Mouse (Mus musculus): ENCODE results near the gene Hoxa9. TPM values are rescaled to one million over a fixed set of nuclear protein-coding genes. Genes with fewer than 3 reads are reported as not detected.

Gene Hoxa9
- total and polyA plus RNA-seq, 2 experiments from 2014 or later, result 0.19 TPM; not detected in 1

DNA sequence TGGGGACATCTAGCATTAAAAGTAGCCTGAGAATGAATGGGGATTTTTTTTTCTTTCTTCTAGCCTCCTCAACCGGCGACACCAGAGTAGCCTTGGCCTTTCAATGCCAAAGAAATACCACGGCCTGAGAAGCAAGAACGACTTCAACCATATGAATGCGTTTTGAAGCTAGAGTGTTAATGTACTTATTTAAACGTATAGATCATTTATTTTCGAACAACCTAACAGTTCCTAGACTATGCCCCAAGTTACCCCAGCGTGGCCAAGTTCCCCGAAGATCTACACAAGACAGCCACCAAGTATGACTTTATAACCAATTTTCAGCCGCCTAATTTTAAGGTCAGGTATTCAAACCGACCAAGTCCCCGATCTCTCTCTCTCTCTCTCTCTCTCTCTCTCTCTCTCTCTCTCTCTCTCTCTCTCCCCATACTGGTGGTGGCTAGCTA is 10.0 kb downstream of the Hoxa9 start:
- Histone ChIP-seq H3K9me3 (replicated peaks; ENCODE audit: control insufficient read depth, low read length) (no peaks in the 10 kb centered on the region), H3K4me1 (ENCODE audit: control insufficient read depth, insufficient read depth) (no peaks in the 10 kb centered on the region), H3K27ac (ENCODE audit: low read depth) (no peak overlapping the region), H3K27me3 (ENCODE audit: control insufficient read depth, insufficient read depth, low read length) (peaks cover 100% of the 10 kb centered on the region), H3K4me3 (ENCODE audit: low read depth, low read length) (peak overlapping the region; percentile 49), H3K9ac (replicated peaks; ENCODE audit: low read depth, low read length) (no peak overlapping the region), H3K36me3 (replicated peaks; ENCODE audit: control insufficient read depth, insufficient read depth, low read length) (no peaks in the 10 kb centered on the region), H3K4me2 (ENCODE audit: low read depth, low read length) (peak overlapping the region; percentile 70)
- DNase-seq (ENCODE audit: low spot score), result no peak
- 13% methylated on average over 12 of the region's 12 CpGs for WGBS
- no peak for TF ChIP-seq CTCF (IDR thresholded peaks at IDR 0.05; ENCODE audit: low read depth)
- no peak for TF ChIP-seq EP300 (IDR thresholded peaks at IDR 0.05; ENCODE audit: low read depth)
- no peak for ATAC-seq (ENCODE audit: insufficient read depth, low read depth)

DNA sequence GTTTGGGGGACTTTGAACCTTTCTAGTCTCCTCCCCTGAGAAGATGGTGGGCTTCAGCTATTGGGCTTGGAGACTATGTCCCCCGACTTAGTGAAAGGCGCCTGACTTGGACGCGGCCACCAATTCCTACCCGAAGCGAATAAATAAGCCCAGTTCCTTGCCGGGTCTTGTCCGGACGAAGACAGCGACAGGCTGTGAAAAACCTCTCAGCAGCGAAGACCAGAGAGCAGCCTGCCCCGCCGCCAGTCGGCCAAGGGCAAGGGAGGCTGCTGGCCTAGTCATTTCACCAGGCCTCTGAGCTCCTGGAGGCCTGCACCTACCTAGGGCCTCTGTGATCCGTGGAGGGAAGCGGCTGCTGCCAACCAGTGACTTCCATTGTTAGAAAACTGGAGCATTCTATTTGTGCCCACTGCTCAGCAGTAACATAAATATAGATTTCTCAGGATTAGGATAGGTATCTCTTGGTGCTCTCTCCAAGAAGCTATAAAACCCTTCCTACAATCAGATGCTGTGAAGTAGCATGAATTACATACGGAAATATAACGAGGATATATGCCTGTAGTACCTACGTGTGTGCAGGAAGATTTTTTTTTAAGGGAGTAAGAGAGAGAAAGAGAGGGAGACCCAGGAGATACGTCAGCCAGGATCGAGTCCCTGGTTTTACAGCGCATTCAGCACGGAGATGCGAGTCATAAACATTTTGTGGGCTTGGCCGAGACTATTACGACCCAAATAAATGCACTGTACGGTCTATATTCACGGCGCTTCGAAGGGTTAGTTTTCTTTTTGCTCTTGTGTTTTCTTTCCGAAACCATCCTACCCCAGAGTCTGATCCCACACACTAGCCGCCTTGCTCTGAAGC is 10.7 kb downstream of the Hoxa9 start:
- H3K27me3 ChIP-seq (ENCODE audit: control insufficient read depth, insufficient read depth, low read length), result peaks cover 100% of the 10 kb centered on the region
- no peaks in the 10 kb centered on the region for H3K9me3 ChIP-seq (replicated peaks; ENCODE audit: control insufficient read depth, low read length)
- no peak for TF ChIP-seq EP300 (IDR thresholded peaks at IDR 0.05; ENCODE audit: low read depth)
- TF ChIP-seq CTCF (IDR thresholded peaks at IDR 0.05; ENCODE audit: low read depth), result no peak
- DNase-seq (ENCODE audit: low spot score), result no peak
- H3K4me2 ChIP-seq (ENCODE audit: low read depth, low read length), result no peak overlapping the region
- WGBS, result 28% methylated on average over 32 of the region's 32 CpGs
- H3K36me3 ChIP-seq (replicated peaks; ENCODE audit: control insufficient read depth, insufficient read depth, low read length), result no peaks in the 10 kb centered on the region
- ATAC-seq (ENCODE audit: insufficient read depth, low read depth), result no peak
- no peak overlapping the region for H3K9ac ChIP-seq (replicated peaks; ENCODE audit: low read depth, low read length)
- no peak overlapping the region for H3K27ac ChIP-seq (ENCODE audit: low read depth)
- no peak overlapping the region for H3K4me3 ChIP-seq (ENCODE audit: low read depth, low read length)
- no peaks in the 10 kb centered on the region for H3K4me1 ChIP-seq (ENCODE audit: control insufficient read depth, insufficient read depth)

DNA sequence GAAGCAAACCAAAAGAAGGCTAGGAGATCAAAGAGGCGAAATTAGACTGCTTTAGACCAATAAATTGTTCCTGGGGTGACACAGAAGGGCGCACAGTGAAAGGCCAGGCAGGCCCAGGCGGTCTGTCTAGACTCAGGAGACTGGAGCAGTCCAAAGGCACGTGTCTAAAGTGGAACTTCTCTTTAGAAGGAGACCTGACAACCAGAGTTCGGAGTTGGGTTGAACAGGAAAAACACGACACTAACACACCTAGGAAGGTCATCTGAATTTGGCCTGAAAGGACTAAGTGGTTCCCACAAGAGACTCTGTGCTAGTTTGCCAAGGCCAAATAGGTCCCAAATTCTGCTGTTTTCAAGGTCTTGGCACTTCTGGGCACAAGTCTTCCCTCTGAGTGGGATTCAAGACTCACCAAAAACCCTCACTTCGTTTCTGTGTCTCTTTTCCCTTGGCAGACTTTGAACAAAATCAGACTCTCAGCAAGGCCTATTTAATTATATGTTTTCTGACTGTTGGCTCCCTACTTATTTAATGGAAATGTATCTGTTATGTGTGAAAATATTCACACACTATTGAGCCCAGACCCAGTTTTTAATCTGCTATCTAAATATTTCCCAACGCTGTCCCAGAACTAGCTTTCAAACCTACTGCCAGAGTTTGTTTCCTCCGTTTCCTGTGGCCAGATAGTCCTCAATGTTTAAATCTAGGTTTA is 11.5 kb downstream of the Hoxa9 start:
- ATAC-seq (ENCODE audit: insufficient read depth, low read depth), result no peak
- H3K27ac ChIP-seq (ENCODE audit: low read depth), result no peak overlapping the region
- no peak overlapping the region for H3K4me2 ChIP-seq (ENCODE audit: low read depth, low read length)
- no peak overlapping the region for H3K4me3 ChIP-seq (ENCODE audit: low read depth, low read length)
- TF ChIP-seq EP300 (IDR thresholded peaks at IDR 0.05; ENCODE audit: low read depth) (no peak), CTCF (IDR thresholded peaks at IDR 0.05; ENCODE audit: low read depth) (no peak)
- H3K27me3 ChIP-seq (ENCODE audit: control insufficient read depth, insufficient read depth, low read length), result peaks cover 100% of the 10 kb centered on the region
- H3K4me1 ChIP-seq (ENCODE audit: control insufficient read depth, insufficient read depth), result no peaks in the 10 kb centered on the region
- H3K36me3 ChIP-seq (replicated peaks; ENCODE audit: control insufficient read depth, insufficient read depth, low read length), result no peaks in the 10 kb centered on the region
- no peaks in the 10 kb centered on the region for H3K9me3 ChIP-seq (replicated peaks; ENCODE audit: control insufficient read depth, low read length)
- no peak overlapping the region for H3K9ac ChIP-seq (replicated peaks; ENCODE audit: low read depth, low read length)
- DNase-seq (ENCODE audit: low spot score), result no peak
- 43% methylated on average over 9 of the region's 9 CpGs for whole genome bisulfite sequencing

DNA sequence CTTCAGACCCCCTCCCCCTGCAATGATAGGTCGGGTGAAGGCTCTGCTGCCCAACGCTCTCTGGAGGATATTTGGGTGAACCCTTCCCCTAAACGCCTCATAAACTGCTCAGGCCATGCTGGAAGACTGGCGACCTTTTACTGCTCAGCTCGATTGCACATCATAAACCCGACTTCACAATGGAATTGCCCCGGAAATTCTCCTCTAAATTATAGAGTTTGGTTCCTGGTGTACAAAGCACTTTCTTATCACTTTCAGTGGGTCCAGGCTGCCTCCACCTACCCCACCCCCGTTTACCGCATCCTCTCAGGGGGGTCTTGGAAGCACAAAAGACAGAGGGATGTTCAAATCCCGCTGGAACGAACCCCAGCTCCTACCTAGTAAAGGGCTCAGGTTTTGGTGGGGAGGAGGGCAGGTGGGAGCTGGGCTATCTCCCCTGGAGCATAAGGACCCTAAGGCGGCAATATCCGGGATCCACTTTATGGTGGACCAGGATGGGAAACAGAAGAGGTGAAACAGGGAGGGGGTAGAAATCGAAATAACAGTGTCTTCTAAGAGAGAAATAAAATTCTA is 12.2 kb downstream of the Hoxa9 start:
- Histone ChIP-seq H3K9me3 (replicated peaks; ENCODE audit: control insufficient read depth, low read length) (no peaks in the 10 kb centered on the region), H3K27ac (ENCODE audit: low read depth) (no peak overlapping the region), H3K4me2 (ENCODE audit: low read depth, low read length) (no peak overlapping the region), H3K4me1 (ENCODE audit: control insufficient read depth, insufficient read depth) (no peaks in the 10 kb centered on the region), H3K27me3 (ENCODE audit: control insufficient read depth, insufficient read depth, low read length) (peaks cover 100% of the 10 kb centered on the region), H3K9ac (replicated peaks; ENCODE audit: low read depth, low read length) (no peak overlapping the region), H3K4me3 (ENCODE audit: low read depth, low read length) (no peak overlapping the region), H3K36me3 (replicated peaks; ENCODE audit: control insufficient read depth, insufficient read depth, low read length) (no peaks in the 10 kb centered on the region)
- no peak for TF ChIP-seq EP300 (IDR thresholded peaks at IDR 0.05; ENCODE audit: low read depth)
- TF ChIP-seq CTCF (IDR thresholded peaks at IDR 0.05; ENCODE audit: low read depth), result no peak
- 14% methylated on average over 14 of the region's 14 CpGs for WGBS
- no peak for DNase-seq (ENCODE audit: low spot score)
- ATAC-seq (ENCODE audit: insufficient read depth, low read depth), result no peak

DNA sequence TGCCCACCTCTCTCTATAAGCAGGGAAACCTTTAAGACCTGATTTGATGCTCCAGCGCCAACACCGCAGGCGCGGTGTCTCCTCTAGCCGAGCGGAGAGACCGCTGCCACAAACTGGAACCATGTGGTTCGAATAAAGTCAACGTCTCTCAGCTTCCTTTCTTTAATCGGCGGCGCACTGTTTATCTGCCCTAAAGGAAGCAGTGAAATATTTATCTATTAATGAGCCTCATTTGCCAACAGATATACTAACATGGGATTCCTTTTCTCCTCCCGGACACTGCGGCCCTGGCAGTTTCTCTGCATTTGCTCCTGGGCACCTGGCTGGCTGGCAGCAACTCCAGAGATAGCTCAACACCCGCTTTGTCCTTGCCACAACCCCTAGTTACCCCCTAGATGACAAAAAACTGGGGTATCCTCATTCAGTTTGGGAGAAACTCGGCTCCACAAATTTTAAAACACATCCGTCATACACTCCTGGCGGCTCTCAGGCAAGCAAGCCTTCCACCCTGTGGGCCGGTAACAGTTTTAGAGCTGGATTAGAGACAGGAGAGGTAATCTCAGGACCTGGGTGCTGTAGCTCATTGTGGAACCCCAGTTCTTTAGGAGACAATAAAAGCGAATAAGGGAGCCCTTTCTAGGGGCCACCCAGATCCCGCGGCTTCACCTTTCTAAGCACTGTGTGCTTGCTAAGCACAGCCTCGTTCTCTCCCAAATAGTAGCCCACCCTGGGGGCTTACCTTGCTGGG is 12.8 kb downstream of the Hoxa9 start:
- DNase-seq (ENCODE audit: low spot score), result no peak
- no peak overlapping the region for H3K27ac ChIP-seq (ENCODE audit: low read depth)
- peaks cover 100% of the 10 kb centered on the region for H3K27me3 ChIP-seq (ENCODE audit: control insufficient read depth, insufficient read depth, low read length)
- H3K9me3 ChIP-seq (replicated peaks; ENCODE audit: control insufficient read depth, low read length), result no peaks in the 10 kb centered on the region
- no peaks in the 10 kb centered on the region for H3K4me1 ChIP-seq (ENCODE audit: control insufficient read depth, insufficient read depth)
- peak overlapping the region; percentile 33 for H3K4me3 ChIP-seq (ENCODE audit: low read depth, low read length)
- no peaks in the 10 kb centered on the region for H3K36me3 ChIP-seq (replicated peaks; ENCODE audit: control insufficient read depth, insufficient read depth, low read length)
- peak overlapping the region; percentile 45; the same call in 1 of the 2 replicates for H3K4me2 ChIP-seq (ENCODE audit: low read depth, low read length)
- TF ChIP-seq EP300 (IDR thresholded peaks at IDR 0.05; ENCODE audit: low read depth) (no peak), CTCF (IDR thresholded peaks at IDR 0.05; ENCODE audit: low read depth) (no peak)
- ATAC-seq (ENCODE audit: insufficient read depth, low read depth), result no peak
- 10% methylated on average over 23 of the region's 23 CpGs for WGBS
- no peak overlapping the region for H3K9ac ChIP-seq (replicated peaks; ENCODE audit: low read depth, low read length)

Measured in heart, postnatal 0 days (tissue).